Mouse (Mus musculus): ENCODE results near the gene Zfp994. TPM values are rescaled to one million over a fixed set of nuclear protein-coding genes. Genes with fewer than 3 reads are reported as not detected.
"Not testable (repeated sequence)": the region's sequence is repeated elsewhere in the genome, so short reads cannot be mapped to it uniquely, and the experiment has no call there.

Zfp994 gene
- polyA plus RNA-seq (2015; fragmentation: Nextera tagmentation; extraction: Ambion mirVana) = 2.6 and 3.4 TPM in 2 replicates

DNA sequence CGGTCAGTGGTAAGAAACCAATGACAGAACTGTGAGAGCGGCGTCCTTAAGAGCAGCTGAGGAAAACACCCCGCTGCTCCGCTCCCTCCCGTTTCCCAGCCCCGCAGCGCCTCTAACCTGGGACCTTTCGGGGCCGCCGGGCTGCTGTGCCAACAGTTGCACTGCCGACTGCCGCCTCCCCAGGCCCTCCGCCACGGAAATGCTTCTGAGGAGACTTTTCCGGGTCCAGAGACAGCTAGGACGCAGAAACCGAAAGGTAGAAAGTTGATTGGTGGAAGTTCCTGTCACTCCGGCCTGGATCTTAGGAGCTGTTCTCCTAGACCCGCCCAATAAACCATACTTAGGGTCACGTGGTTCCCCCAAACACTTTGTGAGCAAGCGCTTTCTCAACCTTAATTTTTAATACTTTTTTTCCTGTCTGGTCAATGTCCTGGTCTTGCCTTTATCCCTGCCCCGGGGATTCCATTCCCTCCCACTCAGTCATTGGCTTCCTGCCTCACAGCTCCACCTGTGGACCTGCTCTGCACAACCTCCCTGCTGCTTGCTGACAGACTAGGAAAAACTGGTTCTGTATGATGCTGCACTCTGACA is at the start of gene Zfp994:
TSS of gene Zfp994 (minus strand) at position 195 of the 591 bp plus-strand sequence.
- peak; percentile 100 for ATAC-seq (replicated peaks; ENCODE audit: low FRiP score)
- not testable (repeated sequence) for H3K4me1 ChIP-seq; H3K27me3 ChIP-seq; H3K9me3 ChIP-seq (replicated peaks); H3K36me3 ChIP-seq
- Histone ChIP-seq H3K4me3 (replicated peaks) (peak within 1 kb of the TSS; percentile 70), H3K9ac (peak within 1 kb of the TSS; percentile 66), H3K4me2 (peak within 1 kb of the TSS; percentile 62), H3K27ac (peak within 1 kb of the TSS; percentile 82)
- WGBS = 0% methylated on average over 23 of the region's 23 CpGs

DNA sequence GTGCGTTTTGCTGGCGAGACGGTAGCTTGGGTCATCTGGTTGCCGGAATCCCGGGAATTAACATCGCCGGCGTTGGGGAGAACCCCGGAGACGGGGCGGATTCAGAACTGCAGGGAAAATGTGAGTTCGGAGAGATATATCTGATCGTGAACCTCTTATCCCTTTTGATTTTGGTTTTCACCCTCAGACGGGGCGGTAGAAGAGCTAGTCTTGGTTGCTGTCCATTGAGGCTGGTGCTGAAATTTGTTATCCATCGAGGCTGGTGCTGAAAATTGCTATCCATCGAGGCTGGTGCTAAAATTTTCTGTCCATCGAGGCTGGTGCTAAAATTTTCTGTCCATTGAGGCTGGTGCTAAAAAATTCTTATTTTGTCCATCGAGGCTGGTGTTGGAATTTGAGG is 5.3 kb upstream of the Zfp994 start:
- H3K4me1 ChIP-seq; H3K27ac ChIP-seq; H3K4me3 ChIP-seq (replicated peaks); H3K9me3 ChIP-seq (replicated peaks); H3K27me3 ChIP-seq; ATAC-seq (replicated peaks; ENCODE audit: low FRiP score); H3K36me3 ChIP-seq; H3K4me2 ChIP-seq; H3K9ac ChIP-seq: not testable (repeated sequence)
- WGBS = 70% methylated on average over 19 of the region's 19 CpGs

DNA sequence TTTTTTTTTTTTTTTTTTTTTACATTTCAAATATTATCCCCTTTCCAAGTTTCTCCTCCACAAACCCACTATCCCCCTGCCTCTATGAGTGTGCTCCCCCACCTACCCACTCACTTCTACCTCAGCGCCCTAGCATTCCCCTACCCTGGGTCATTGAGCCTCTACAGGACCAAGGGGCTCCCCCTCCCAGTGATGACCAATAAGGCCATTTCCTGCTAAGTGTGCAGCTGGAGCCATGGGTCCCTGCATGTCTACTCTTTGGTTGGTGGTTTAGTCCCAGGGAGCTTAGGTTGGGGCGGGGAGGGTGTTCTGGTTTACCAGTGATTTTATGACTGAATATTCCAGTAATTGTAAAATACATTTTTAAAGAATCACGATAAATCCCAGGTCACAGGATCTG is 401 bp downstream of the Zfp994 start:
- not testable (repeated sequence) for H3K36me3 ChIP-seq; H3K27me3 ChIP-seq; H3K4me1 ChIP-seq; H3K9me3 ChIP-seq (replicated peaks)
- peak overlapping the region; percentile 62 for H3K4me2 ChIP-seq
- peak overlapping the region; percentile 70 for H3K4me3 ChIP-seq (replicated peaks)
- peak overlapping the region; percentile 66 for H3K9ac ChIP-seq
- WGBS = 3% methylated on average over 3 of the region's 3 CpGs
- peak overlapping the region; percentile 82; the same call in 1 of the 2 replicates for H3K27ac ChIP-seq
- peak; percentile 84 for ATAC-seq (replicated peaks; ENCODE audit: low FRiP score)

DNA sequence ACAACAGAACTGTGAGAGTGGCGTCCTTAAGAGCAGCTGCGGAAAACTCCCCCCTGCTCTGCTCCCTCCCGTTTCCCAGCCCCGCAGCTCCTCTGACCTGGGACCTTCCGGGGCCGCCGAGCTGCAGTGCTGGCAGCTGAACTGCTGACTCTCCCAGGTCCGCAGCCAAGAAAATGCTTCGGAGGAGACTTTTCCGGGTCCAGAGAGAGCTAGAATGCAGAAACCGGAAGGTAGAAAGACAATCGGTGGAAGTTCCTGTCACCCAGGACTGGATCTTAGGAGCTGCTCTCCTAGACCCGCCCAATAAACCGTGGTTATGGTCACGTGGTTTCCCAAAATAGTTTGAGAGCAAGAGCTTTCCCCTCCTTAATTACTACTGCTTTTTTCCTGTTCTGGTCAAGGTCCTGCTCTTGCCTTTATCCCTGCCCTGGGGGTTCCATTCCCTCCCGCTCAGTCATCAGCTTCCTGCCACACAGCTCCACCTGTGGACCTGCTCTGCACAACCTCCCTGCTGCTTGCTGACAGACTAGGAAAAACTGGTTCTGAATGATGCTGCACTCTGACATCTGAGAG is 59.6 kb downstream of the Zfp994 start, which contains the start of gene Zfp947:
TSS of gene Zfp947 (minus strand) at position 469 of the 573 bp plus-strand sequence.
- not testable (repeated sequence) for H3K9me3 ChIP-seq (replicated peaks); H3K4me1 ChIP-seq; H3K36me3 ChIP-seq; H3K27me3 ChIP-seq
- H3K4me2 ChIP-seq = peak within 1 kb of the TSS; percentile 64
- H3K27ac ChIP-seq = peak within 1 kb of the TSS; percentile 87
- peak within 1 kb of the TSS; percentile 61 for H3K9ac ChIP-seq
- peak within 1 kb of the TSS; percentile 58 for H3K4me3 ChIP-seq (replicated peaks)
- under 1% methylated on average over 16 of the region's 16 CpGs for WGBS
- ATAC-seq (replicated peaks; ENCODE audit: low FRiP score) = peak; percentile 97

DNA sequence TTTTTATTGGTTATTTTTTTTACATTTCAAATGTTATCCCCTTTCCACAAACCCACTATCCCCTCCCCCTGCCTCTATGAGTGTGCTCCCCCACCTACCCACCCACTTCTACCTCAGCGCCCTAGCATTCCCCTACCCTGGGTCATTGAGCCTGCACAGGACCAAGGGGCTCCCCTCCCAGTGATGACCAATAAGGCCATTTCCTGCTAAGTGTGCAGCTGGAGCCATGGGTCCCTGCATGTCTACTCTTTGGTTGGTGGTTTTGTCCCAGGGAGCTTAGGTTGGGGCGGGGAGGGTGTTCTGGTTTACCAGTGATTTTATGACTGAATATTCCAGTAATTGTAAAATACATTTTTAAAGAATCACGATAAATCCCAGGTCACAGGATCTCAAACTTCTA is 60.1 kb downstream of the Zfp994 start:
- ATAC-seq (replicated peaks; ENCODE audit: low FRiP score) = peak; percentile 77
- peak overlapping the region; percentile 61 for H3K9ac ChIP-seq
- H3K4me3 ChIP-seq (replicated peaks) = peak overlapping the region; percentile 58
- H3K36me3 ChIP-seq; H3K4me1 ChIP-seq; H3K27me3 ChIP-seq; H3K9me3 ChIP-seq (replicated peaks): not testable (repeated sequence)
- WGBS = 4% methylated on average over 3 of the region's 3 CpGs
- peak overlapping the region; percentile 64 for H3K4me2 ChIP-seq
- peak overlapping the region; percentile 87 for H3K27ac ChIP-seq

DNA sequence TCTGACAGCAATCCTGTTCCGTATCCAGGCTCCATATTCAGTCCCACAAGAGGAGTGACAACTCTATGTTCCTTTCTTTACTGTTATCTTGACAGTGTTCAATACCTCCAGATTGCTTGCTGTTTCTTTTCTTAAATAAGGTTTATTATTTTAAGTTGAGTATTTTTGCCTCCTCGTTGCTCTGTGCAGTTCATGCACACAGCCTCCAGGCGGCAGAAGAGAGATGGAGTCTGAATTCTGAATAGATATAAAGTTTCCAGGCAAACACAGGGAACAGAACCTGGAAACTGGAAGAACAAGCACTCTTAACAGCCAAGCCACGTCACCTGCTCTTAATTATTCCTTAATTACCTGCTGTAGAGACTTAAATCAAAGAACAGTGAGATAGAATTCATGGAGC is 71.5 kb downstream of the Zfp994 start:
- not testable (repeated sequence) for H3K4me3 ChIP-seq (replicated peaks); H3K27me3 ChIP-seq; H3K9ac ChIP-seq; ATAC-seq (replicated peaks; ENCODE audit: low FRiP score); H3K4me2 ChIP-seq; H3K4me1 ChIP-seq; H3K9me3 ChIP-seq (replicated peaks); H3K27ac ChIP-seq; H3K36me3 ChIP-seq
- WGBS = 57% methylated on average over 4 of the region's 4 CpGs

Other genes starting within 250 kb of the Zfp994 start
- 2.2 and 2.6 TPM in 2 replicates for gene Zfp947, start 59.4 kb downstream of the Zfp994 start, polyA plus RNA-seq (2015; fragmentation: Nextera tagmentation; extraction: Ambion mirVana)
- 10.6 and 13.4 TPM in 2 replicates for gene CT030661.1, start 89.2 kb upstream of the Zfp994 start, polyA plus RNA-seq (2015; fragmentation: Nextera tagmentation; extraction: Ambion mirVana)
- 13.2 and 13.6 TPM in 2 replicates for gene Zfp944, start 135.8 kb upstream of the Zfp994 start, polyA plus RNA-seq (2015; fragmentation: Nextera tagmentation; extraction: Ambion mirVana)
- 7.9 and 8.8 TPM in 2 replicates for gene Zfp758, start 135.8 kb upstream of the Zfp994 start, polyA plus RNA-seq (2015; fragmentation: Nextera tagmentation; extraction: Ambion mirVana)
- gene Zfp946, start 198.6 kb upstream of the Zfp994 start, polyA plus RNA-seq (2015; fragmentation: Nextera tagmentation; extraction: Ambion mirVana) = 15.1 and 16.2 TPM in 2 replicates